Mouse (Mus musculus): ENCODE data around the gene Mapk11. TPM values are rescaled to one million over a fixed set of nuclear protein-coding genes. Genes with fewer than 3 reads are reported as not detected.

Mapk11 gene
- polyA plus RNA-seq, 1 experiment from 2014 or later: 27.3 TPM

DNA sequence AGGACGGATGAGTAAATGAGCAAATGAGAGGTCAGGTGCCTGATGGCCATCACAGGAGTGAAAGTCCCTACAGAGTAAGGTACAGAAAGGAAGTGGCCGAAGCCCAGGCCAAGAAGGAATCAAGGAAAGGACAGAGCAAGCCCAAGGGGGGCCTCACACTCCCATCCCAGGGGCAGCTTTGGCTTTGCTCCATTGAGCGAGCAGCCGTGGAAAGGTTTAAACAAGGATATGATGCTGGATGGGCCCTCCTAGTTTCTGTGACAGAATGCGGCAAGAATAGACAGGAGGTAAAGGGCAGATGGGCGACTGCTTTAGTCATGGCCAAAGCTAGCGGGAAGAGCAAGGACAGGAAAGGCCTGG lies 11.4 kb downstream of the Mapk11 start:
- H3K27ac ChIP-seq (replicated peaks): no peak overlapping the region
- no peak for ATAC-seq (ENCODE audit: low FRiP score, low read depth)
- no peaks in the 10 kb centered on the region for H3K9me3 ChIP-seq
- 86% methylated on average over 7 of the region's 7 CpGs for WGBS
- H3K4me1 ChIP-seq (replicated peaks): peaks cover 17% of the 10 kb centered on the region
- no peak overlapping the region for H3K4me2 ChIP-seq
- H3K36me3 ChIP-seq: no peaks in the 10 kb centered on the region
- H3K27me3 ChIP-seq: peaks cover 4% of the 10 kb centered on the region; the same call in 1 of the 2 replicates
- H3K9ac ChIP-seq: no peak overlapping the region
- H3K4me3 ChIP-seq: no peak overlapping the region

- H3K36me3 ChIP-seq: no peaks in the 10 kb centered on the region
- no peaks in the 10 kb centered on the region for H3K9me3 ChIP-seq
- no peak overlapping the region for H3K27ac ChIP-seq (replicated peaks)
- H3K4me3 ChIP-seq: no peak overlapping the region
- H3K9ac ChIP-seq: no peak overlapping the region
- no peak overlapping the region for H3K4me2 ChIP-seq
- ATAC-seq (ENCODE audit: low FRiP score, low read depth): no peak
- peaks cover 17% of the 10 kb centered on the region for H3K4me1 ChIP-seq (replicated peaks)
- peaks cover 4% of the 10 kb centered on the region; the same call in 1 of the 2 replicates for H3K27me3 ChIP-seq
- 72% methylated on average over 11 of the region's 11 CpGs for WGBS
These were observed 11.9 kb downstream of the Mapk11 start for GRCm38 (mm10) chr15:89137378-89138045.

DNA sequence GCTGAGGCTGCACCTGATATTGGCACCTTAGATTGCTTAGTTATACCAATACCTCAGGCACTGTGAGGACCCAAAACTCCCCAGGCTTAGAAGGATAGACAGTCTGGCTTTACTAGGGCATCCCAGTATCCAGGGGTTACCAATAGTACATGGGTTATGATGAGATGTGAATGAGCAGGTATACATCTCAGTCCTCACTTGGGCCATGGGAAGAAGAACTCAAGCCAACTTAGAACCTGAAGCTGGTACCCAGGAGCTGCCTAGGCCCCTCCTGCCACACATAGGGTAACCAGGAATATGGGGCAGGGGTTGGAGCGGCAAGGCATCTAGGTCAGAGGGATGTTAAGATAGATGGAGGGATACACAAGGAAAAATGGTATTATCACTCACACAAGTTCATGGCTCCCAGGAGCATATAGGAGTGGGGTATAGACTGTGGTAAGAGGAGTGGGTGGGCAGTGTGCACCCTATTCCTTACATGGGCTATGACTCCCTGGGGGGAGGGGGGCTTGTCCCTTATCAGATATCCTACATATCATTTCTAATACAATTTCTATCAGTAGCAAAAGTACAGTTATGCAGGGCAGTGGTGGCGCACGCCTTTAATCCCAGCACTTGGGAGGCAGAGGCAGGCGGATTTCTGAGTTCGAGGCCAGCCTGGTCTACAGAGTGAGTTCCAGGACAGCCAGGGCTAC lies 12.8 kb downstream of the Mapk11 start:
- 95% methylated on average over 5 of the region's 5 CpGs for WGBS
- Histone ChIP-seq H3K36me3 (no peaks in the 10 kb centered on the region), H3K4me3 (no peak overlapping the region), H3K9me3 (no peaks in the 10 kb centered on the region), H3K4me1 (replicated peaks) (peaks cover 17% of the 10 kb centered on the region), H3K27me3 (peaks cover 4% of the 10 kb centered on the region; the same call in 1 of the 2 replicates), H3K4me2 (no peak overlapping the region), H3K9ac (no peak overlapping the region), H3K27ac (replicated peaks) (no peak overlapping the region)
- no peak for ATAC-seq (ENCODE audit: low FRiP score, low read depth)

DNA sequence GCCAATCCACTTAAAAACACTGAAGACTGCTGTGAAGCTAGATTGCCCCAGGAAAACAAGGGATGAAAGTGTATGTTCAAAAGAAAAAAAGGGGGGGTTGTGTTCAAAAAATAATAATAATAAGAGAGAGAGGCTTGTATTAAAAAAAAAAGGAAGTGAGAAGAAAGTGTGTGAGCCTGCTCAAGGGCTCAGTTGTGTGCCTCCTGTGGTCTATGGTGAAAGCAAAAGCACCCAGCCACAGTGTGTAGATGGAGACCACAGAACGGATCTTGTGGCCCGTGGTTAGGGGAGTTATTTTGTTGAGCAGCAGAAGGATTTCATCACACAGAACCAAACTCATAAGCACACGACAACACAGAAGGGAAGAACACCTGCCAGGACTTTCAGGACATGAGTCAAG lies 18.1 kb downstream of the Mapk11 start:
- ATAC-seq (ENCODE audit: low FRiP score, low read depth): no peak
- H3K9me3 ChIP-seq: no peaks in the 10 kb centered on the region
- no peaks in the 10 kb centered on the region for H3K27me3 ChIP-seq
- H3K4me1 ChIP-seq (replicated peaks): peaks cover 17% of the 10 kb centered on the region
- no peak overlapping the region for H3K4me3 ChIP-seq
- H3K36me3 ChIP-seq: no peaks in the 10 kb centered on the region
- no peak overlapping the region for H3K4me2 ChIP-seq
- H3K9ac ChIP-seq: no peak overlapping the region
- 97% methylated on average over 3 of the region's 3 CpGs for WGBS
- H3K27ac ChIP-seq (replicated peaks): no peak overlapping the region

- ATAC-seq (ENCODE audit: low FRiP score, low read depth): no peak
- no peak overlapping the region for H3K4me3 ChIP-seq
- no peak overlapping the region for H3K4me2 ChIP-seq
- H3K9me3 ChIP-seq: no peaks in the 10 kb centered on the region
- no peak overlapping the region for H3K27ac ChIP-seq (replicated peaks)
- no peak overlapping the region for H3K9ac ChIP-seq
- H3K27me3 ChIP-seq: no peaks in the 10 kb centered on the region
- H3K36me3 ChIP-seq: 0 out of 2 replicates have a peak, but pooled peaks cover 3% of the 10 kb centered on the region
- H3K4me1 ChIP-seq (replicated peaks): peaks cover 17% of the 10 kb centered on the region
These were observed 19.2 kb downstream of the Mapk11 start for GRCm38 (mm10) chr15:89130245-89130644.

- H3K27ac ChIP-seq (replicated peaks): peak within 1 kb of the TSS; percentile 81
- ATAC-seq (ENCODE audit: low FRiP score, low read depth): peak; percentile 84
- H3K27me3 ChIP-seq: no peaks in the 10 kb centered on the region
- peak within 1 kb of the TSS; percentile 54 for H3K9ac ChIP-seq
- WGBS: 3% methylated on average over 36 of the region's 36 CpGs
- H3K36me3 ChIP-seq: 0 out of 2 replicates have a peak, but pooled peaks cover 3% of the 10 kb centered on the region
- peak within 1 kb of the TSS; percentile 84 for H3K4me2 ChIP-seq
- H3K4me1 ChIP-seq (replicated peaks): peaks cover 23% of the 10 kb centered on the region
- peak within 1 kb of the TSS; percentile 54 for H3K4me3 ChIP-seq
- no peaks in the 10 kb centered on the region for H3K9me3 ChIP-seq
These were observed 20.8 kb downstream of the Mapk11 start, which contains the start of gene Hdac10 for GRCm38 (mm10) chr15:89128382-89129350. TSS of gene Hdac10 (minus strand) at chr15:89128700.

GRCm38 (mm10) chr15:89127364-89127940 lies 22.0 kb downstream of the Mapk11 start:
- Histone ChIP-seq H3K27me3 (no peaks in the 10 kb centered on the region), H3K9ac (peak overlapping the region; percentile 54; the same call in 1 of the 2 replicates), H3K4me2 (peak overlapping the region; percentile 84), H3K4me3 (peak overlapping the region; percentile 54), H3K9me3 (no peaks in the 10 kb centered on the region), H3K36me3 (0 out of 2 replicates have a peak, but pooled peaks cover 3% of the 10 kb centered on the region), H3K4me1 (replicated peaks) (peaks cover 29% of the 10 kb centered on the region), H3K27ac (replicated peaks) (0 out of 2 replicates have a peak overlapping the region, but pooled peaks have one; percentile 81)
- WGBS: 86% methylated on average over 8 of the region's 8 CpGs
- no peak for ATAC-seq (ENCODE audit: low FRiP score, low read depth)

- Histone ChIP-seq H3K27ac (replicated peaks) (no peak overlapping the region), H3K9ac (no peak overlapping the region), H3K4me1 (replicated peaks) (peaks cover 37% of the 10 kb centered on the region), H3K4me2 (no peak overlapping the region), H3K4me3 (no peak overlapping the region), H3K36me3 (0 out of 2 replicates have a peak, but pooled peaks cover 3% of the 10 kb centered on the region), H3K27me3 (no peaks in the 10 kb centered on the region), H3K9me3 (no peaks in the 10 kb centered on the region)
- no peak for ATAC-seq (ENCODE audit: low FRiP score, low read depth)
- WGBS: 90% methylated on average over 8 of the region's 8 CpGs
These were observed 22.8 kb downstream of the Mapk11 start for GRCm38 (mm10) chr15:89126622-89127021.

- H3K4me3 ChIP-seq: no peak overlapping the region
- H3K27ac ChIP-seq (replicated peaks): no peak overlapping the region
- H3K9me3 ChIP-seq: no peaks in the 10 kb centered on the region
- H3K4me2 ChIP-seq: no peak overlapping the region
- peaks cover 50% of the 10 kb centered on the region for H3K4me1 ChIP-seq (replicated peaks)
- H3K27me3 ChIP-seq: no peaks in the 10 kb centered on the region
- 0 out of 2 replicates have a peak, but pooled peaks cover 3% of the 10 kb centered on the region for H3K36me3 ChIP-seq
- H3K9ac ChIP-seq: no peak overlapping the region
- no peak for ATAC-seq (ENCODE audit: low FRiP score, low read depth)
- WGBS: 91% methylated on average over 9 of the region's 9 CpGs
These were observed 24.1 kb downstream of the Mapk11 start for GRCm38 (mm10) chr15:89125351-89125750.

GRCm38 (mm10) chr15:89124312-89124711 lies 25.1 kb downstream of the Mapk11 start:
- Histone ChIP-seq H3K4me1 (replicated peaks) (peaks cover 60% of the 10 kb centered on the region), H3K9ac (no peak overlapping the region)
- WGBS: 94% methylated on average over 3 of the region's 3 CpGs

GRCm38 (mm10) chr15:89123595-89123994 lies 25.8 kb downstream of the Mapk11 start:
- H3K4me3 ChIP-seq: peak overlapping the region; percentile 91
- peaks cover 54% of the 10 kb centered on the region for H3K4me1 ChIP-seq (replicated peaks)
- H3K4me2 ChIP-seq: peak overlapping the region; percentile 93
- ATAC-seq (ENCODE audit: low FRiP score, low read depth): peak; percentile 4; the same call in 1 of the 2 replicates
- no peaks in the 10 kb centered on the region for H3K9me3 ChIP-seq
- peak overlapping the region; percentile 92 for H3K27ac ChIP-seq (replicated peaks)
- peak overlapping the region; percentile 74 for H3K9ac ChIP-seq
- WGBS: 35% methylated on average over 11 of the region's 11 CpGs
- H3K36me3 ChIP-seq: 0 out of 2 replicates have a peak, but pooled peaks cover 3% of the 10 kb centered on the region
- H3K27me3 ChIP-seq: no peaks in the 10 kb centered on the region

More at GRCm38 (mm10) chr15:89124312-89124711, 25.1 kb downstream of the Mapk11 start:
- H3K36me3 ChIP-seq: 0 out of 2 replicates have a peak, but pooled peaks cover 3% of the 10 kb centered on the region
- no peak for ATAC-seq (ENCODE audit: low FRiP score, low read depth)
- H3K4me2 ChIP-seq: peak overlapping the region; percentile 93; the same call in 1 of the 2 replicates
- no peaks in the 10 kb centered on the region for H3K9me3 ChIP-seq
- H3K27ac ChIP-seq (replicated peaks): peak overlapping the region; percentile 92; the same call in 1 of the 2 replicates
- no peaks in the 10 kb centered on the region for H3K27me3 ChIP-seq
- H3K4me3 ChIP-seq: no peak overlapping the region

All from hindbrain, embryonic 15.5 days (tissue).